Mouse (Mus musculus) R1 (cell line): ENCODE measurements around the gene Trmt61a.

ENCODE experiments used
- DNase-seq: peaks from one replicate; pipeline ENCODE4 v3.0.0-alpha.2; 2018; ENCODE audit warnings: low read depth, low spot score

Trmt61a gene

DNA sequence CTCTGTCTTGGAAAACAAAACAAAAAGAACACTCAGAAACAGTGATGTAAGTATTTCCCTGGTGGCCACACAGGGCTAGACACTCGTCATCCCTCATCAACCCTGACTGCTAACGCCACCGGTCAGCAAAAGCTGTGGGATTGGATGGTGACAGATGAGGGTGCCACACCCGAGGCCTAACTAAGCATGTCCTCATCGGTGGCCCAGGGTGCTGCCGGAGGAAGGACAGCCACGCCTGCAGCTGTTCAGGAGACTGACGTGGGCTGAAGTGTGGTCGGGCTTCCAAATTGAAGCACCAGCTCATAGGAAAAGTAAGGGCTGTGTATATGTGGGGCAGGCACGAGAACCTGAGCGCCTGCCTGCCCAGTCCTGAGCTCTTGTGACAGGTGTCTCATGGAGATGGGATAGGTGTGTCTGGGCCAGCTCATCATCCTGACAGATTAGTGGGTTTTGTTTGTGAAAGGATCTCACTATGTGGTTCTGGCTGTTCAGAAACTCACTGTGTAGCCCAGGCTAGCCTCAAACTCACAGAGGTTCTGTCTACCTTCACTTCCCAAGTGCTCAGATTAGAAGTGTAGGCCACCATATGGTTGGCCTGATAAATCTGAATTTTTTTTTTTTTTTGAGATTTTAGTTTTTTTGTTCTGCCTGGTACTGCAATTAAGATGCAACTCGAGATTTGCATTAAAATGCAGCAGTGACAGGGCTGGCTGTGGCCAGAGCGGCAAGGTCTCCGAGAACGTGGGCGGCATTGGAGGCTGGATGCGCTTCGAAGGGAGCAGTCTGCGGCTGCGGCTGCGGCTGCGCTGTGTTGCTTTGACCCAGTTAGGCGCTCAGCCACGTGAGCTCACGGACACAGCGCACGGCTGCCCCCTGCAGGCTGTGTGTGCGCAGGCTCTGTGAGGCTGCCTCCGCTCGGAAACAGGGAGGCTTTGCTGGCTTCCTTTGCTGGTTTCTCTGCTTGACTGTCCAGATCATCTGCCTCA lies 54.2 kb downstream of the Trmt61a start:
- peak; percentile 90 for DNase-seq

- DNase-seq: no peak
Measured at GRCm38 (mm10) chr12:111732921-111733320, 55.0 kb downstream of the Trmt61a start.
